ENCODE assay signal across 7 mouse cellular contexts in the genomic region with DNA sequence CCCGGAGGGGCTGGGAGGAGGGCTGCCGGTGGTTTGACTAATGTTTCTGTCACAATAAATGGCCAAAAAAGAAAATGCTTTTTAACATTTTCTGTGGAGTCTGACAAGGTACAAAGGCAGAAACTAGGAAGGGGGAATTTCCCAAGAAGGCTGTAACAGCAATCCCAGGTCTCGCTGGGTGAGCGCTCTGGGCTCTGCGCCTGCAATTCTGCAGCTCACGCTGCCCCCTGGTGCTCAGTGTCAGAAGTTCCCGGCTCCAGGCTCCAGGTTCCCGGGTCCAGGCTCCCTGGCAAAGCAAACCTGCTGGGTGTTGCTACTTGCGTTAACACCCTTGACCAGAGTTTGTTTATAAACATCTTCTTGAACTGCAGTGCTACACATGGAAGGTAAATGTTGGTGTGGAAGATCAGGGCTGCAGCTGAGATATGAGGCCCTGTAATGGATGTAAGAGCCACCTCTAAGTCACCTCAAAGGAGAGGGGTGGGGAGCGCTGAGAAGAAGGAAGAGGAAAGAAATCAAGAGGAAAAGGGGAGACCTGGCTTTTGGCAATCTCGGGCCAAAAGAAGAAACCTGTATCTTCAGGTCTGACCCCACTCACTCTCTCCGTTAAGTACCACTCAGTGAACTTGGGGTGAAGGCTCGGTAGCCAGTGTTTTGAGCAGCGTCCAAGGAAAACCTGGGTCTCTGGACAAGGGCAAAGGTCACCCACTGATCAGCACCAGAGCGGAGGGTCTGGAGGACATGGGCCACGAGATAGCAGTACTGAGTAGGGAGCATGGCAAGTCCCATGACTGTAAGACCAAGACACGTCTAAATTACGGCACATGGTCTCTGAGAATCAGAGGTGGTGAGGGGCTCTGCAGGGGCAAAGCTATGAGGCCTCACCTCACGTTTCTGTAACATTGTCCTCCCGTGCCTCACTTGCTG.
A peak's percentile ranks its signal among the peaks of the same experiment; 100 is the strongest.
DNase-seq lines count a peak whose midpoint lies in the region; ATAC-seq lines count a peak whose summit lies in the region.

No protein-coding gene starts in this region.

- no peaks in the 10 kb centered on the region for H3K36me3 ChIP-seq in intestine, embryonic 16.5 days (ENCODE audit: control insufficient read depth, insufficient read depth, low read length)
- no peaks in the 10 kb centered on the region for H3K36me3 ChIP-seq in midbrain, embryonic 10.5 days

- H3K9me3 ChIP-seq in intestine, embryonic 16.5 days (ENCODE audit: control insufficient read depth, low read length), result no peaks in the 10 kb centered on the region
- no peaks in the 10 kb centered on the region for H3K9me3 ChIP-seq in midbrain, embryonic 10.5 days (replicated peaks)

- no peaks in the 10 kb centered on the region for H3K4me1 ChIP-seq in intestine, embryonic 16.5 days (ENCODE audit: control insufficient read depth, insufficient read depth, low read length)
- H3K4me1 ChIP-seq in midbrain, embryonic 10.5 days, result peaks cover 35% of the 10 kb centered on the region

- 50% methylated on average over 20 of the region's 20 CpGs for WGBS in intestine, embryonic 16.5 days
- 49% methylated on average over 20 of the region's 20 CpGs for WGBS in midbrain, embryonic 10.5 days

- H3K27ac ChIP-seq in intestine, embryonic 16.5 days (ENCODE audit: low read length), result no peak overlapping the region
- H3K27ac ChIP-seq in midbrain, embryonic 10.5 days (replicated peaks), result peak overlapping the region; percentile 30

- H3K27me3 ChIP-seq in intestine, embryonic 16.5 days (replicated peaks; ENCODE audit: control insufficient read depth, insufficient read depth, low read length), result no peaks in the 10 kb centered on the region
- peaks cover 38% of the 10 kb centered on the region for H3K27me3 ChIP-seq in midbrain, embryonic 10.5 days (ENCODE audit: low read depth, poor library complexity, severe bottlenecking)

- no peak overlapping the region for H3K4me3 ChIP-seq in intestine, embryonic 16.5 days (ENCODE audit: low read length)
- H3K4me3 ChIP-seq in midbrain, embryonic 10.5 days, result no peak overlapping the region

- peak; percentile 85 for DNase-seq in adrenal gland, postnatal 14 days
- peak; percentile 82 for DNase-seq in embryo, embryonic 10 days (ENCODE audit: low spot score)
- DNase-seq in gastrocnemius, postnatal 10 days, result peak; percentile 83
- peak; percentile 63 to 85 for DNase-seq in left cerebral cortex, postnatal 10 days (ENCODE audit: extremely low spot score in 1 of 2, low spot score in 2 of 2)
- peak; percentile 85 for DNase-seq in midbrain, embryonic 10.5 days (ENCODE audit: low spot score)
- peak; percentile 31 for DNase-seq in skeletal muscle tissue, adult 2 months (ENCODE audit: low read depth, low spot score)

- ATAC-seq in intestine, embryonic 16.5 days, result peak; percentile 77

- intact Hi-C loops in left cerebral cortex, postnatal 10 days (cut with DNase I), result loop anchor here (5.0 to 10.0 kb wide), 3 partner anchors 354 to 417 kb away; partner anchors contain the start of gene Sox21

- no peak overlapping the region for H3K4me2 ChIP-seq in intestine, embryonic 16.5 days (ENCODE audit: low read depth, low read length)

- no peak overlapping the region for H3K9ac ChIP-seq in intestine, embryonic 16.5 days (ENCODE audit: low read depth, low read length)

Comparison
In these comparisons a context has a peak if more than half of its experiments do, and no peak if none do; other contexts are left out.
1. DNase-seq: peak in every context shown above with its lines; median percentile 85 in adrenal gland, postnatal 14 days; 85 in midbrain, embryonic 10.5 days; 83 in gastrocnemius, postnatal 10 days; 82 in embryo, embryonic 10 days; 74 in left cerebral cortex, postnatal 10 days; 31 in skeletal muscle tissue, adult 2 months.